Mouse (Mus musculus) monocyte, adult 5-6 weeks (primary cell): ENCODE data around the gene Prss54. TPM values are rescaled to one million over a fixed set of nuclear protein-coding genes. Genes with fewer than 3 reads are reported as not detected.

Source experiments
- ATAC-seq: fragments of 153-309, 156-312 bp; replicated peaks from 2 replicates; pipeline ENCODE4 v1.8.0; 2017; ENCODE audit warnings: mild to moderate bottlenecking; ENCODE audit not compliant: low TSS enrichment, insufficient number of reproducible peaks, severe bottlenecking, poor library complexity, low FRiP score
- total RNA-seq: library from RNA; stranded (forward); fragments of 200-1000, 200-491, 200-594 nt; gene quantifications from 3 replicates; pipeline ENCODE4 v1.2.3, GENCODE M21; 2017

Gene Prss54
- total RNA-seq, 1 experiment from 2014 or later, result not detected

GRCm38 (mm10) chr8:95566809-95567208 is 9.3 kb downstream of the Prss54 start:
- ATAC-seq, result no peak

GRCm38 (mm10) chr8:95566217-95566616 is 9.9 kb downstream of the Prss54 start:
- no peak for ATAC-seq

GRCm38 (mm10) chr8:95555963-95556362 is 20.2 kb downstream of the Prss54 start:
- ATAC-seq, result no peak

- ATAC-seq, result no peak
Observed at GRCm38 (mm10) chr8:95551577-95551976, 24.6 kb downstream of the Prss54 start.

GRCm38 (mm10) chr8:95549871-95550829 is 26.0 kb downstream of the Prss54 start:
- ATAC-seq, result no peak

- ATAC-seq, result no peak
Observed at GRCm38 (mm10) chr8:95547931-95548330, 28.2 kb downstream of the Prss54 start.

- ATAC-seq, result no peak
Observed at GRCm38 (mm10) chr8:95546986-95547385, 29.2 kb downstream of the Prss54 start.

- ATAC-seq, result no peak
Observed at GRCm38 (mm10) chr8:95545815-95546214, 30.3 kb downstream of the Prss54 start.

GRCm38 (mm10) chr8:95543065-95543464 is 33.1 kb downstream of the Prss54 start:
- no peak for ATAC-seq

GRCm38 (mm10) chr8:95542191-95542590 is 33.9 kb downstream of the Prss54 start:
- ATAC-seq, result no peak

GRCm38 (mm10) chr8:95539487-95539886 is 36.7 kb downstream of the Prss54 start:
- ATAC-seq, result no peak

- peak; percentile 31 for ATAC-seq
Observed at GRCm38 (mm10) chr8:95533584-95534387, 42.4 kb downstream of the Prss54 start, which contains the start of gene Ccdc113. Gene Ccdc113, plus strand, starts transcription at chr8:95534085.

- ATAC-seq, result no peak
Observed at GRCm38 (mm10) chr8:95532206-95532605, 43.9 kb downstream of the Prss54 start.

GRCm38 (mm10) chr8:95528750-95529310 is 47.3 kb downstream of the Prss54 start:
- no peak for ATAC-seq

GRCm38 (mm10) chr8:95528194-95528593 is 47.9 kb downstream of the Prss54 start:
- ATAC-seq, result no peak

GRCm38 (mm10) chr8:95523991-95524390 is 52.1 kb downstream of the Prss54 start:
- ATAC-seq, result no peak

- ATAC-seq, result no peak
Observed at GRCm38 (mm10) chr8:95516928-95517327, 59.2 kb downstream of the Prss54 start.

- ATAC-seq, result no peak
Observed at GRCm38 (mm10) chr8:95513219-95513618, 62.9 kb downstream of the Prss54 start.

GRCm38 (mm10) chr8:95512257-95512656 is 63.9 kb downstream of the Prss54 start:
- ATAC-seq, result no peak
